Mouse (Mus musculus) intestine, embryonic 14.5 days (tissue): Measurements from ENCODE around the gene Mbl1. TPM values are rescaled to one million over a fixed set of nuclear protein-coding genes. Genes with fewer than 3 reads are reported as not detected.
A peak's percentile ranks its signal among the peaks of the same experiment; 100 is the strongest.

ENCODE experiments used
- ATAC-seq: fragments of 200-750 bp; cut with Nextera tagmentation; replicated peaks from 2 replicates; pipeline ENCODE4 v1.8.0; 2017; ENCODE audit warnings: low read depth, moderate number of reproducible peaks, moderate TSS enrichment, moderate library complexity; ENCODE audit not compliant: low FRiP score, low TSS enrichment
- DNase-seq: peaks from one replicate; pipeline ENCODE4 v3.0.0-alpha.2; 2018; ENCODE audit warnings: low spot score
- H3K27ac ChIP-seq: fragments of 300-500 bp; sonication (generic); 2 replicates; pipeline ENCODE4 v1.5.1; 2014; ENCODE audit warnings: low read depth, mild to moderate bottlenecking, control low read depth
- H3K27me3 ChIP-seq: fragments of 300-500 bp; sonication (generic); replicated peaks from 2 replicates; pipeline ENCODE4 v1.6.1; 2014; ENCODE audit warnings: low read length, control low read depth; ENCODE audit not compliant: control insufficient read depth, insufficient read depth
- H3K36me3 ChIP-seq: fragments of 300-500 bp; sonication (generic); 2 replicates; pipeline ENCODE4 v1.6.1; 2014; ENCODE audit warnings: low read length, control low read depth; ENCODE audit not compliant: control insufficient read depth, insufficient read depth
- H3K4me1 ChIP-seq: fragments of 300-500 bp; sonication (generic); replicated peaks from 2 replicates; pipeline ENCODE4 v1.6.1; 2014; ENCODE audit warnings: low read length, control low read depth, mixed read lengths; ENCODE audit not compliant: control insufficient read depth, insufficient read depth
- H3K4me2 ChIP-seq: fragments of 300-500 bp; sonication (generic); 2 replicates; pipeline ENCODE4 v1.6.1; 2014; ENCODE audit warnings: low read length
- H3K4me3 ChIP-seq: fragments of 300-500 bp; sonication (generic); 2 replicates; pipeline ENCODE4 v1.5.1; 2014; ENCODE audit warnings: low read depth, low read length, control low read depth, mixed read lengths
- H3K9ac ChIP-seq: fragments of 300-500 bp; sonication (generic); 2 replicates; pipeline ENCODE4 v1.6.1; 2014; ENCODE audit warnings: mild to moderate bottlenecking, low read length
- H3K9me3 ChIP-seq: fragments of 300-500 bp; sonication (generic); 2 replicates; pipeline ENCODE4 v1.6.1; 2016; ENCODE audit warnings: low read length, control low read depth; ENCODE audit not compliant: control insufficient read depth
- WGBS: fragments of 180-500 bp; shearing (Covaris S2); extraction: QIAGEN DNeasy Blood & Tissue Kit; methylation state at CpG from one replicate; pipeline ENCODE4 v1.1.7; 2014; 5-methylcytosine and 5-hydroxymethylcytosine counted together
- polyA plus RNA-seq: library from polyadenylated mRNA; unstranded; fragments of >200 nt; fragmentation: Nextera tagmentation; extraction: Ambion mirVana; gene quantifications from 2 replicates; pipeline ENCODE4 v1.2.1, GENCODE M21; 2014

Gene Mbl1
- polyA plus RNA-seq = not detected in 2 replicates

- Histone ChIP-seq H3K4me2 (no peak within 1 kb of the TSS), H3K4me3 (no peak within 1 kb of the TSS), H3K36me3 (no peaks in the 10 kb centered on the region), H3K9me3 (no peaks in the 10 kb centered on the region), H3K4me1 (no peaks in the 10 kb centered on the region), H3K9ac (no peak within 1 kb of the TSS), H3K27ac (no peak within 1 kb of the TSS), H3K27me3 (no peaks in the 10 kb centered on the region)
- WGBS = 82% methylated on average over 7 of the region's 7 CpGs
- no peak for ATAC-seq
- DNase-seq = no peak
These were observed at the start of gene Mbl1 for GRCm38 (mm10) chr14:41151220-41151898. Mbl1 (plus strand) TSS chr14:41151458.

- no peak for DNase-seq
- Histone ChIP-seq H3K27ac (no peak overlapping the region), H3K9me3 (no peaks in the 10 kb centered on the region), H3K4me3 (no peak overlapping the region), H3K27me3 (no peaks in the 10 kb centered on the region), H3K4me2 (no peak overlapping the region), H3K4me1 (no peaks in the 10 kb centered on the region), H3K36me3 (no peaks in the 10 kb centered on the region), H3K9ac (no peak overlapping the region)
- 64% methylated on average over 2 of the region's 2 CpGs for WGBS
- ATAC-seq = no peak
These were observed 49.0 kb upstream of the Mbl1 start for GRCm38 (mm10) chr14:41102269-41102668.

- H3K4me2 ChIP-seq = no peak within 1 kb of the TSS
- H3K9ac ChIP-seq = no peak within 1 kb of the TSS
- ATAC-seq = no peak
- H3K27ac ChIP-seq = no peak within 1 kb of the TSS
- no peak for DNase-seq
- H3K4me1 ChIP-seq = no peaks in the 10 kb centered on the region
- H3K36me3 ChIP-seq = no peaks in the 10 kb centered on the region
- H3K27me3 ChIP-seq = no peaks in the 10 kb centered on the region
- H3K9me3 ChIP-seq = no peaks in the 10 kb centered on the region
- WGBS = 69% methylated on average over 10 of the region's 10 CpGs
- no peak within 1 kb of the TSS for H3K4me3 ChIP-seq
These were observed 46.3 kb upstream of the Mbl1 start, which contains the start of gene Mat1a for GRCm38 (mm10) chr14:41104853-41105444. Mat1a (plus strand) TSS chr14:41105035.

GRCm38 (mm10) chr14:41111031-41111668 is 40.1 kb upstream of the Mbl1 start:
- DNase-seq (no peak), ATAC-seq (no peak)
- WGBS = 82% methylated on average over 7 of the region's 7 CpGs

GRCm38 (mm10) chr14:41112944-41113343 is 38.3 kb upstream of the Mbl1 start:
- Histone ChIP-seq H3K4me2 (no peak overlapping the region), H3K9me3 (no peaks in the 10 kb centered on the region), H3K27me3 (no peaks in the 10 kb centered on the region), H3K4me3 (no peak overlapping the region), H3K9ac (no peak overlapping the region), H3K27ac (no peak overlapping the region), H3K36me3 (no peaks in the 10 kb centered on the region), H3K4me1 (no peaks in the 10 kb centered on the region)
- WGBS = 88% methylated on average over 4 of the region's 4 CpGs
- ATAC-seq (no peak), DNase-seq (no peak)

More at GRCm38 (mm10) chr14:41111031-41111668, 40.1 kb upstream of the Mbl1 start:
- H3K4me2 ChIP-seq = no peak overlapping the region
- no peaks in the 10 kb centered on the region for H3K27me3 ChIP-seq
- no peaks in the 10 kb centered on the region for H3K36me3 ChIP-seq
- H3K27ac ChIP-seq = no peak overlapping the region
- no peaks in the 10 kb centered on the region for H3K4me1 ChIP-seq
- no peak overlapping the region for H3K9ac ChIP-seq
- no peak overlapping the region for H3K4me3 ChIP-seq
- H3K9me3 ChIP-seq = no peaks in the 10 kb centered on the region

GRCm38 (mm10) chr14:41116271-41116670 is 35.0 kb upstream of the Mbl1 start:
- Histone ChIP-seq H3K9ac (no peak overlapping the region), H3K27me3 (no peaks in the 10 kb centered on the region), H3K27ac (no peak overlapping the region), H3K4me2 (no peak overlapping the region), H3K4me1 (no peaks in the 10 kb centered on the region), H3K9me3 (no peaks in the 10 kb centered on the region), H3K4me3 (no peak overlapping the region), H3K36me3 (no peaks in the 10 kb centered on the region)
- WGBS = 76% methylated on average over 3 of the region's 3 CpGs
- DNase-seq (no peak), ATAC-seq (no peak)

- Histone ChIP-seq H3K36me3 (no peaks in the 10 kb centered on the region), H3K4me1 (no peaks in the 10 kb centered on the region), H3K9ac (no peak overlapping the region), H3K27ac (no peak overlapping the region), H3K4me3 (no peak overlapping the region), H3K4me2 (no peak overlapping the region), H3K9me3 (no peaks in the 10 kb centered on the region), H3K27me3 (no peaks in the 10 kb centered on the region)
- DNase-seq = no peak
- WGBS = 85% methylated on average over 5 of the region's 5 CpGs
- no peak for ATAC-seq
These were observed 26.6 kb upstream of the Mbl1 start for GRCm38 (mm10) chr14:41124683-41125082.

GRCm38 (mm10) chr14:41127997-41128396 is 23.3 kb upstream of the Mbl1 start:
- H3K4me1 ChIP-seq = no peaks in the 10 kb centered on the region
- H3K9ac ChIP-seq = no peak overlapping the region
- ATAC-seq (no peak), DNase-seq (peak; percentile 56)
- no peak overlapping the region for H3K4me2 ChIP-seq
- H3K27ac ChIP-seq = no peak overlapping the region
- H3K36me3 ChIP-seq = no peaks in the 10 kb centered on the region
- WGBS = 30% methylated on average over 4 of the region's 4 CpGs
- no peaks in the 10 kb centered on the region for H3K9me3 ChIP-seq
- no peak overlapping the region for H3K4me3 ChIP-seq
- H3K27me3 ChIP-seq = no peaks in the 10 kb centered on the region
